Mouse (Mus musculus): ENCODE data around the gene Dis3l. TPM values are rescaled to one million over a fixed set of nuclear protein-coding genes. Genes with fewer than 3 reads are reported as not detected.
"Not testable (repeated sequence)": the region's sequence is repeated elsewhere in the genome, so short reads cannot be mapped to it uniquely, and the experiment has no call there.

Dis3l gene
- polyA plus RNA-seq, 1 experiment: 0.39 TPM

GRCm38 (mm10) chr9:64339361-64339760 lies 1.7 kb downstream of the Dis3l start:
- Histone ChIP-seq H3K4me3 (replicated peaks) (no peak overlapping the region), H3K4me1 (ENCODE audit: control insufficient read depth) (peaks cover 32% of the 10 kb centered on the region)
- TF ChIP-seq GATA1 (IDR thresholded peaks at IDR 0.05; ENCODE audit: low read length) (no peak), TAL1 (IDR thresholded peaks at IDR 0.05; ENCODE audit: low read length) (no peak)

DNA sequence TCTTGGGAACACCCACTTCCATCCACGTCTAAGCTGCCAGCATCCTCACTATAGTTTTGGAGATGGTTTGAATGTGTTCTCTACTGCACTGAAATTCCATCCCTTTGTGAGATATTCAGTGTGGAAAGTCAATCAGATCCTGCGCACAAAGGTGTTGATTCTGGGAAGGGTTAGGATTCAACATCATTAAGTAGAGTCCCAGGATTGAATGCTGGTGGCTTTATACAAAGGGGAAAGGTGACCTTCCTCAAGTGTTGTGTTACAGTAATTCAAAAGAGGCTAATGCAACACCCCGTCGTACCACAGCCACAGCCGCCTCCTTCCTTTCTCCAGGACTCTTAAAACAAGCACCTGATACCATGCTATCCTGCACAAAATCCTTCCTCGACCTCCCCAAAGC lies 5.3 kb downstream of the Dis3l start:
- no peak for TF ChIP-seq GATA1 (IDR thresholded peaks at IDR 0.05; ENCODE audit: low read length)
- TF ChIP-seq TAL1 (IDR thresholded peaks at IDR 0.05; ENCODE audit: low read length): no peak
- Histone ChIP-seq H3K36me3 (ENCODE audit: control insufficient read depth) (peaks cover 34% of the 10 kb centered on the region), H3K27me3 (ENCODE audit: control insufficient read depth) (no peaks in the 10 kb centered on the region), H3K4me3 (replicated peaks) (no peak overlapping the region), H3K4me1 (ENCODE audit: control insufficient read depth) (peaks cover 15% of the 10 kb centered on the region), H3K9me3 (ENCODE audit: control insufficient read depth, low read length) (no peaks in the 10 kb centered on the region)

More at GRCm38 (mm10) chr9:64339361-64339760, 1.7 kb downstream of the Dis3l start:
- H3K27me3 ChIP-seq (ENCODE audit: control insufficient read depth): no peaks in the 10 kb centered on the region
- peaks cover 19% of the 10 kb centered on the region for H3K36me3 ChIP-seq (ENCODE audit: control insufficient read depth)
- no peaks in the 10 kb centered on the region for H3K9me3 ChIP-seq (ENCODE audit: control insufficient read depth, low read length)

DNA sequence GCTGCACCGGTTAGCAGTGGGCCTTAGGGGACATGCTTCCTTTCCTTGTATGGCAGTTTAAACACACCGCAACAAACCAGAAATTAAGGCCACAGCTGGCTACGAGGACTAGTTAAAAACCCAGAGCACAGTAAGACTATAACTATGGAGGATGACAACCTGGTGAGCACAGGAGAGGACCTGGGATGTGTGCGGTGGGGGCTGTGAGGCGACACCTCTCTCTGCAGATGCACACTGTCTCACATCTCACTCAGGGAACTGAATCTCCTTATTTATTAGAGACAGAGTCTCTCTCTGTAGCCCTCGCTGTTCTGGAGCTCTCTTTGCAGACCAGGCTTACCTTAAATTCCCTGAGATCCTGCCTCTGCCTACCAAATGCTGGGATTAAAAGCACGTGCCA lies 17.1 kb downstream of the Dis3l start:
- Histone ChIP-seq H3K36me3 (ENCODE audit: control insufficient read depth) (peaks cover 77% of the 10 kb centered on the region), H3K27me3 (ENCODE audit: control insufficient read depth) (no peaks in the 10 kb centered on the region), H3K4me3 (replicated peaks) (no peak overlapping the region), H3K9me3 (ENCODE audit: control insufficient read depth, low read length) (no peaks in the 10 kb centered on the region), H3K4me1 (ENCODE audit: control insufficient read depth) (no peaks in the 10 kb centered on the region)
- TF ChIP-seq TAL1 (IDR thresholded peaks at IDR 0.05; ENCODE audit: low read length): no peak
- TF ChIP-seq GATA1 (IDR thresholded peaks at IDR 0.05; ENCODE audit: low read length): no peak

- Histone ChIP-seq H3K4me1 (ENCODE audit: control insufficient read depth) (no peaks in the 10 kb centered on the region), H3K9me3 (ENCODE audit: control insufficient read depth, low read length) (no peaks in the 10 kb centered on the region), H3K4me3 (replicated peaks) (no peak overlapping the region), H3K27me3 (ENCODE audit: control insufficient read depth) (no peaks in the 10 kb centered on the region), H3K36me3 (ENCODE audit: control insufficient read depth) (peaks cover 70% of the 10 kb centered on the region)
- TF ChIP-seq TAL1 (IDR thresholded peaks at IDR 0.05; ENCODE audit: low read length): no peak
- no peak for TF ChIP-seq GATA1 (IDR thresholded peaks at IDR 0.05; ENCODE audit: low read length)
These were observed 24.1 kb downstream of the Dis3l start for GRCm38 (mm10) chr9:64316986-64317385.

GRCm38 (mm10) chr9:64314696-64315095 lies 26.4 kb downstream of the Dis3l start:
- H3K27me3 ChIP-seq (ENCODE audit: control insufficient read depth): no peaks in the 10 kb centered on the region
- no peak overlapping the region for H3K4me3 ChIP-seq (replicated peaks)
- H3K9me3 ChIP-seq (ENCODE audit: control insufficient read depth, low read length): no peaks in the 10 kb centered on the region
- no peak for TF ChIP-seq TAL1 (IDR thresholded peaks at IDR 0.05; ENCODE audit: low read length)
- TF ChIP-seq GATA1 (IDR thresholded peaks at IDR 0.05; ENCODE audit: low read length): no peak
- peaks cover 62% of the 10 kb centered on the region for H3K36me3 ChIP-seq (ENCODE audit: control insufficient read depth)
- no peaks in the 10 kb centered on the region for H3K4me1 ChIP-seq (ENCODE audit: control insufficient read depth)

DNA sequence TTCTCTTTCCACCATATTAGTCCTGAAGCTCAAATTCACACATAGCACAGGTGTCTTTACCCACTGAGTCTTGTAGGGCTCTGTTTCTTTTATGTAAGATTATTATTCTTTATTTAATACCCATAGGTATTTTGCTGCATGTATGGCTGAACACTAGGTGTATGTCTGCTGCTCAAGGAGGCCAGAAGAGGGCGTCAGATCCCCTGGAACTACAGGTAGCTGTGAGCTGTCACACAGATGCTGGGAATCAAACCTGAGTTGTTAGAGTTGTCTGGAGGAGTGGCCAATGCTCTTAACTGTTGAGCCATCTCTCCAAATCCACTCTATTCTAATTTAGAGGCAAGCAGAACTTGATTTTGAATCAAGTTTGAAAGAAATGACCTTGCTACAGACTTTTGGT lies 29.0 kb downstream of the Dis3l start:
- no peak overlapping the region for H3K4me3 ChIP-seq (replicated peaks)
- no peaks in the 10 kb centered on the region for H3K4me1 ChIP-seq (ENCODE audit: control insufficient read depth)
- no peaks in the 10 kb centered on the region for H3K9me3 ChIP-seq (ENCODE audit: control insufficient read depth, low read length)
- TF ChIP-seq TAL1 (IDR thresholded peaks at IDR 0.05; ENCODE audit: low read length) (no peak), GATA1 (IDR thresholded peaks at IDR 0.05; ENCODE audit: low read length) (no peak)
- H3K36me3 ChIP-seq (ENCODE audit: control insufficient read depth): peaks cover 61% of the 10 kb centered on the region
- H3K27me3 ChIP-seq (ENCODE audit: control insufficient read depth): no peaks in the 10 kb centered on the region

DNA sequence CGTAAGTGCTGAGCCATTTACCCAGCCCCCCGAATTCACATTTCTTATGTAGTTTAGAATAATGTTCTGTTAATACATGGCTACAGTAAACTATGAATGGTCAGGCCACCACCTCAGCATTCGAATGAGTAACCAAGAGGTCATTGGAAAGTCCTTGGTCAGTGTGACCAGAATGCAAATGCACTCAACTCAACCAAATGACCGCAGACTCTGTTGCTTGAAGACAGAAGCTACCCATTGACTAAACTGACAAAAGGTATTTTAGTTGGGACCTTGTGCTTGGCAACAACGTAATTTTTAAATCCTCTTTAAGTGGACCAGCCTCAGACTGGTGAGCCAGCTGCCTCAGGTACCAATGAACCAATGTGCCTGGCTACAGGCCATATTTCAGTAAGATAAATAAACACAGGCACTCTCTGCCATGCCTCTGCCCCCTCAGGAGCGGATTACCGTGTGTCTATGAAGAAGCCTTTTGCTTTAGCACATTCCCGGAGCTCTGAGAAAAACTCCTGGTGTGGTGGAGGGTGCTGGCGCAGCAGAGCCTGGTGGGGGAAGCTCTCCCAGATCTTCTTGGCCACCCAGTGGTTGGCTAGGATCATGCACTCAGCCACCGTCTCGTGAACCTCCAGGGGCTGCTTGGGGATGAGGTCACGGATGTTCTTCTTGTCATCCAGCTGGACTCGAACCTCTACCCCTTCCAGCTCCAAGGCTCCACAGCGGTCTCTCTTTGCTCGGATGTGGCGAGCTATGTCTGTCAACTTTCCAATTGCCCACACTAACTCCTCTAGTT lies 29.9 kb downstream of the Dis3l start:
- Histone ChIP-seq H3K4me3 (replicated peaks) (no peak overlapping the region), H3K27me3 (ENCODE audit: control insufficient read depth) (no peaks in the 10 kb centered on the region), H3K9me3 (ENCODE audit: control insufficient read depth, low read length) (no peaks in the 10 kb centered on the region), H3K4me1 (ENCODE audit: control insufficient read depth) (peaks cover 1% of the 10 kb centered on the region; the same call in 1 of the 2 replicates), H3K36me3 (ENCODE audit: control insufficient read depth) (peaks cover 64% of the 10 kb centered on the region)
- TF ChIP-seq GATA1 (IDR thresholded peaks at IDR 0.05; ENCODE audit: low read length) (no peak), TAL1 (IDR thresholded peaks at IDR 0.05; ENCODE audit: low read length) (no peak)

- no peaks in the 10 kb centered on the region for H3K27me3 ChIP-seq (ENCODE audit: control insufficient read depth)
- H3K4me1 ChIP-seq (ENCODE audit: control insufficient read depth): peaks cover 3% of the 10 kb centered on the region; the same call in 1 of the 2 replicates
- no peak for TF ChIP-seq TAL1 (IDR thresholded peaks at IDR 0.05; ENCODE audit: low read length)
- no peak for TF ChIP-seq GATA1 (IDR thresholded peaks at IDR 0.05; ENCODE audit: low read length)
- H3K9me3 ChIP-seq (ENCODE audit: control insufficient read depth, low read length): no peaks in the 10 kb centered on the region
- no peak overlapping the region for H3K4me3 ChIP-seq (replicated peaks)
- H3K36me3 ChIP-seq (ENCODE audit: control insufficient read depth): peaks cover 81% of the 10 kb centered on the region
These were observed 34.4 kb downstream of the Dis3l start for GRCm38 (mm10) chr9:64306476-64307312.

GRCm38 (mm10) chr9:64303086-64303485 lies 38.0 kb downstream of the Dis3l start:
- not testable (repeated sequence) for H3K9me3 ChIP-seq (ENCODE audit: control insufficient read depth, low read length); H3K4me1 ChIP-seq (ENCODE audit: control insufficient read depth); H3K4me3 ChIP-seq (replicated peaks); H3K27me3 ChIP-seq (ENCODE audit: control insufficient read depth)
- peaks cover 96% of the 10 kb centered on the region for H3K36me3 ChIP-seq (ENCODE audit: control insufficient read depth)
